Mouse (Mus musculus): ENCODE measurements at regions not wholly inside any gene's neighbourhood (a gene's known extent, or its start where the extent isn't known, plus 50 kb on each side); places are given as distances from the start of the nearest gene placed in this dataset.
A peak's percentile ranks its signal among the peaks of the same experiment; 100 is the strongest.

GRCm38 (mm10) chr3:149626186-149626585 is 635.8 kb upstream of the Adgrl2 start:
- DNase-seq (ENCODE audit: low spot score), result no peak

- no peak for DNase-seq (ENCODE audit: low spot score)
These were observed 635.1 kb upstream of the Adgrl2 start for GRCm38 (mm10) chr3:149625497-149625896.

- no peak for DNase-seq (ENCODE audit: low spot score)
These were observed 634.7 kb upstream of the Adgrl2 start for GRCm38 (mm10) chr3:149625066-149625465.

GRCm38 (mm10) chr3:149623851-149624532 is 633.6 kb upstream of the Adgrl2 start:
- peak; percentile 34 for DNase-seq (ENCODE audit: low spot score)

- DNase-seq (ENCODE audit: low spot score), result no peak
These were observed 613.5 kb upstream of the Adgrl2 start for GRCm38 (mm10) chr3:149603865-149604264.

- no peak for DNase-seq (ENCODE audit: low spot score)
These were observed 610.9 kb upstream of the Adgrl2 start for GRCm38 (mm10) chr3:149601276-149601675.

GRCm38 (mm10) chr3:149594470-149594869 is 604.1 kb upstream of the Adgrl2 start:
- no peak for DNase-seq (ENCODE audit: low spot score)

- DNase-seq (ENCODE audit: low spot score), result no peak
These were observed 595.4 kb upstream of the Adgrl2 start for GRCm38 (mm10) chr3:149585769-149586168.

- DNase-seq (ENCODE audit: low spot score), result no peak
These were observed 590.8 kb upstream of the Adgrl2 start for GRCm38 (mm10) chr3:149581141-149581540.

- DNase-seq (ENCODE audit: low spot score), result no peak
These were observed 585.3 kb upstream of the Adgrl2 start for GRCm38 (mm10) chr3:149575678-149576077.

- DNase-seq (ENCODE audit: low spot score), result no peak
These were observed 576.5 kb upstream of the Adgrl2 start for GRCm38 (mm10) chr3:149566853-149567252.

- DNase-seq (ENCODE audit: low spot score), result no peak
These were observed 560.0 kb upstream of the Adgrl2 start for GRCm38 (mm10) chr3:149550231-149550951.

GRCm38 (mm10) chr3:149547045-149547444 is 556.7 kb upstream of the Adgrl2 start:
- DNase-seq (ENCODE audit: low spot score), result peak; percentile 64

GRCm38 (mm10) chr3:149546256-149546655 is 555.9 kb upstream of the Adgrl2 start:
- no peak for DNase-seq (ENCODE audit: low spot score)

- DNase-seq (ENCODE audit: low spot score), result no peak
These were observed 543.8 kb upstream of the Adgrl2 start for GRCm38 (mm10) chr3:149534183-149534582.

- no peak for DNase-seq (ENCODE audit: low spot score)
These were observed 539.8 kb upstream of the Adgrl2 start for GRCm38 (mm10) chr3:149530026-149530607.

GRCm38 (mm10) chr3:149526509-149526908 is 536.2 kb upstream of the Adgrl2 start:
- no peak for DNase-seq (ENCODE audit: low spot score)

- DNase-seq (ENCODE audit: low spot score), result no peak
These were observed 529.2 kb upstream of the Adgrl2 start for GRCm38 (mm10) chr3:149519575-149519929.

- no peak for DNase-seq (ENCODE audit: low spot score)
These were observed 528.7 kb upstream of the Adgrl2 start for GRCm38 (mm10) chr3:149518928-149519574.

- DNase-seq (ENCODE audit: low spot score), result no peak
These were observed 527.2 kb upstream of the Adgrl2 start for GRCm38 (mm10) chr3:149517537-149517936.

GRCm38 (mm10) chr3:149509178-149509577 is 518.8 kb upstream of the Adgrl2 start:
- no peak for DNase-seq (ENCODE audit: low spot score)

GRCm38 (mm10) chr3:149508671-149509070 is 518.3 kb upstream of the Adgrl2 start:
- DNase-seq (ENCODE audit: low spot score), result no peak
